Mouse (Mus musculus): ENCODE measurements around the gene Gm49416. TPM values are rescaled to one million over a fixed set of nuclear protein-coding genes. Genes with fewer than 3 reads are reported as not detected.

Gene Gm49416
- polyA plus RNA-seq, 2 experiments: not detected

- Histone ChIP-seq H3K4me3 (ENCODE audit: insufficient read depth in 1 of 2, low read depth in 2 of 2, low read length in 2 of 2) (no peak overlapping the region), H3K36me3 (replicated peaks; ENCODE audit: control insufficient read depth, insufficient read depth, low read depth) (peaks cover 8% of the 10 kb centered on the region), H3K4me2 (ENCODE audit: low read depth) (no peak overlapping the region), H3K4me1 (replicated peaks; ENCODE audit: control insufficient read depth in 2 of 2, insufficient read depth in 2 of 2, low read length in 1 of 2) (peaks cover 4 to 24% of the 10 kb centered on the region in 2 experiments), H3K9me3 (ENCODE audit: control insufficient read depth, low read length) (no peaks in the 10 kb centered on the region), H3K27ac (no peak overlapping the region), H3K9ac (replicated peaks) (no peak overlapping the region), H3K27me3 (ENCODE audit: control insufficient read depth, insufficient read depth, low read length) (no peaks in the 10 kb centered on the region)
- no peak for TF ChIP-seq CTCF (IDR thresholded peaks at IDR 0.05; ENCODE audit: low read depth)
- no peak for TF ChIP-seq EP300 (IDR thresholded peaks at IDR 0.05; ENCODE audit: low read depth)
- 69% methylated on average over 6 of the region's 6 CpGs for WGBS (ENCODE audit: insufficient replicate concordance)
- DNase-seq (ENCODE audit: low read depth in 3 of 3, low spot score in 3 of 3) (no peak), ATAC-seq (ENCODE audit: insufficient read depth) (no peak)
These were observed 45.8 kb upstream of the Gm49416 start for GRCm38 (mm10) chr19:8842961-8843360.

- DNase-seq (ENCODE audit: low read depth in 3 of 3, low spot score in 3 of 3) (peak; percentile 47 to 66 (median 54)), ATAC-seq (ENCODE audit: insufficient read depth) (no peak)
- 62% methylated on average over 5 of the region's 5 CpGs for WGBS (ENCODE audit: insufficient replicate concordance)
- Histone ChIP-seq H3K36me3 (replicated peaks; ENCODE audit: control insufficient read depth, insufficient read depth, low read depth) (peaks cover 8% of the 10 kb centered on the region), H3K4me3 (ENCODE audit: insufficient read depth in 1 of 2, low read depth in 2 of 2, low read length in 2 of 2) (no peak overlapping the region), H3K9me3 (ENCODE audit: control insufficient read depth, low read length) (no peaks in the 10 kb centered on the region), H3K27ac (no peak overlapping the region), H3K27me3 (ENCODE audit: control insufficient read depth, insufficient read depth, low read length) (no peaks in the 10 kb centered on the region), H3K4me1 (replicated peaks; ENCODE audit: control insufficient read depth in 2 of 2, insufficient read depth in 2 of 2, low read length in 1 of 2) (peaks cover 0 to 12% of the 10 kb centered on the region in 2 experiments; a peak in 3 of 4 replicates), H3K9ac (replicated peaks) (no peak overlapping the region), H3K4me2 (ENCODE audit: low read depth) (no peak overlapping the region)
- peak; percentile 79 for TF ChIP-seq CTCF (IDR thresholded peaks at IDR 0.05; ENCODE audit: low read depth)
- no peak for TF ChIP-seq EP300 (IDR thresholded peaks at IDR 0.05; ENCODE audit: low read depth)
These were observed 44.2 kb upstream of the Gm49416 start for GRCm38 (mm10) chr19:8844371-8845129.

- no peak for ATAC-seq (ENCODE audit: insufficient read depth)
- 81% methylated on average over 5 of the region's 5 CpGs for WGBS (ENCODE audit: insufficient replicate concordance)
These were observed 40.4 kb upstream of the Gm49416 start for GRCm38 (mm10) chr19:8848356-8848755.

GRCm38 (mm10) chr19:8850402-8850901 is 38.3 kb upstream of the Gm49416 start, which contains the start of gene Lrrn4cl:
TSS of gene Lrrn4cl (plus strand) at chr19:8850768.
- DNase-seq (ENCODE audit: low read depth in 3 of 3, low spot score in 3 of 3): no peak
- H3K36me3 ChIP-seq (replicated peaks; ENCODE audit: control insufficient read depth, insufficient read depth, low read depth): peaks cover 8% of the 10 kb centered on the region
- ATAC-seq (ENCODE audit: insufficient read depth): no peak
- no peak for TF ChIP-seq EP300 (IDR thresholded peaks at IDR 0.05; ENCODE audit: low read depth)
- no peak for TF ChIP-seq CTCF (IDR thresholded peaks at IDR 0.05; ENCODE audit: low read depth)
- 40% methylated on average over 7 of the region's 7 CpGs for WGBS (ENCODE audit: insufficient replicate concordance)
- H3K9me3 ChIP-seq (ENCODE audit: control insufficient read depth, low read length): no peaks in the 10 kb centered on the region
- H3K27me3 ChIP-seq (ENCODE audit: control insufficient read depth, insufficient read depth, low read length): no peaks in the 10 kb centered on the region
- H3K4me1 ChIP-seq (replicated peaks; ENCODE audit: control insufficient read depth in 2 of 2, insufficient read depth in 2 of 2, low read length in 1 of 2): 0 out of 4 replicates have a peak, but pooled peaks cover 0 to 4% of the 10 kb centered on the region in 2 experiments
- H3K4me3 ChIP-seq (ENCODE audit: insufficient read depth in 1 of 2, low read depth in 2 of 2, low read length in 2 of 2): no peak within 1 kb of the TSS
- no peak within 1 kb of the TSS for H3K27ac ChIP-seq
- H3K9ac ChIP-seq (replicated peaks): no peak within 1 kb of the TSS
- H3K4me2 ChIP-seq (ENCODE audit: low read depth): no peak within 1 kb of the TSS

More at GRCm38 (mm10) chr19:8848356-8848755, 40.4 kb upstream of the Gm49416 start:
- H3K36me3 ChIP-seq (replicated peaks; ENCODE audit: control insufficient read depth, insufficient read depth, low read depth): peaks cover 8% of the 10 kb centered on the region
- H3K4me1 ChIP-seq (replicated peaks; ENCODE audit: control insufficient read depth in 2 of 2, insufficient read depth in 2 of 2, low read length in 1 of 2): 0 out of 4 replicates have a peak, but pooled peaks cover 0 to 4% of the 10 kb centered on the region in 2 experiments
- H3K4me2 ChIP-seq (ENCODE audit: low read depth): no peak overlapping the region
- no peak overlapping the region for H3K9ac ChIP-seq (replicated peaks)
- H3K27me3 ChIP-seq (ENCODE audit: control insufficient read depth, insufficient read depth, low read length): no peaks in the 10 kb centered on the region
- DNase-seq (ENCODE audit: low read depth in 3 of 3, low spot score in 3 of 3): no peak
- no peak overlapping the region for H3K4me3 ChIP-seq (ENCODE audit: insufficient read depth in 1 of 2, low read depth in 2 of 2, low read length in 2 of 2)
- TF ChIP-seq CTCF (IDR thresholded peaks at IDR 0.05; ENCODE audit: low read depth) (no peak), EP300 (IDR thresholded peaks at IDR 0.05; ENCODE audit: low read depth) (no peak)
- H3K9me3 ChIP-seq (ENCODE audit: control insufficient read depth, low read length): no peaks in the 10 kb centered on the region
- H3K27ac ChIP-seq: no peak overlapping the region

- Histone ChIP-seq H3K36me3 (replicated peaks; ENCODE audit: control insufficient read depth, insufficient read depth, low read depth) (peaks cover 3% of the 10 kb centered on the region), H3K27ac (no peak overlapping the region), H3K9me3 (ENCODE audit: control insufficient read depth, low read length) (no peaks in the 10 kb centered on the region), H3K9ac (replicated peaks) (no peak overlapping the region), H3K4me2 (ENCODE audit: low read depth) (no peak overlapping the region), H3K4me1 (replicated peaks; ENCODE audit: control insufficient read depth in 2 of 2, insufficient read depth in 2 of 2, low read length in 1 of 2) (0 out of 4 replicates have a peak, but pooled peaks cover 0 to 4% of the 10 kb centered on the region in 2 experiments), H3K27me3 (ENCODE audit: control insufficient read depth, insufficient read depth, low read length) (no peaks in the 10 kb centered on the region), H3K4me3 (ENCODE audit: insufficient read depth in 1 of 2, low read depth in 2 of 2, low read length in 2 of 2) (no peak overlapping the region)
- peak; percentile 42; the same call in 1 of the 2 replicates for TF ChIP-seq CTCF (IDR thresholded peaks at IDR 0.05; ENCODE audit: low read depth)
- no peak for TF ChIP-seq EP300 (IDR thresholded peaks at IDR 0.05; ENCODE audit: low read depth)
- ATAC-seq (ENCODE audit: insufficient read depth) (no peak), DNase-seq (ENCODE audit: low read depth in 3 of 3, low spot score in 3 of 3) (no peak)
- 40% methylated on average over 7 of the region's 7 CpGs for WGBS (ENCODE audit: insufficient replicate concordance)
These were observed 37.1 kb upstream of the Gm49416 start for GRCm38 (mm10) chr19:8851639-8852038.

All from liver, embryonic 14.5 days (tissue).